Comparison of ENCODE assay signal across 8 mouse cellular contexts in genomic region chr4:101168189-101168778, GRCm38 (mm10).
DNase-seq lines count a peak whose midpoint lies in the region; ATAC-seq and TF ChIP-seq lines count a peak whose summit lies in the region.

No protein-coding gene starts in this region.

- TF ChIP-seq CTCF in MEL (IDR thresholded peaks at IDR 0.05 in 2 of 3, conservative IDR thresholded peaks at IDR 0.05 in 1 of 3; ENCODE audit: control insufficient read depth in 1 of 3, insufficient read depth in 1 of 3, low read depth in 2 of 3, low read length in 3 of 3, poor library complexity in 1 of 3, severe bottlenecking in 1 of 3): peak; percentile 19 to 75 (median 38); a peak in 4 of 6 replicates

- TF ChIP-seq RAD21 in MEL (IDR thresholded peaks at IDR 0.05; ENCODE audit: low read depth, low read length): peak; percentile 70

- no peak for TF ChIP-seq POLR2A in MEL (IDR thresholded peaks at IDR 0.05; ENCODE audit: control insufficient read depth in 1 of 2, insufficient read depth in 1 of 2, low read depth in 1 of 2, low read length in 2 of 2, poor library complexity in 1 of 2)

- H3K79me2 ChIP-seq in MEL (ENCODE audit: control insufficient read depth, insufficient read depth, low read length, poor library complexity): no peaks in the 10 kb centered on the region

- peak; percentile 64 for ATAC-seq in common myeloid progenitor, adult 5-6 weeks (replicated peaks; ENCODE audit: low read depth, poor library complexity, severe bottlenecking)
- no peak for ATAC-seq in hindbrain, embryonic 11.5 days (ENCODE audit: low FRiP score)
- ATAC-seq in midbrain, embryonic 15.5 days (replicated peaks): peak; percentile 73

- H3K4me2 ChIP-seq in hindbrain, embryonic 11.5 days (replicated peaks; ENCODE audit: low read depth, low read length): no peak overlapping the region
- H3K4me2 ChIP-seq in midbrain, embryonic 15.5 days: no peak overlapping the region

- H3K27me3 ChIP-seq in MEL (ENCODE audit: control insufficient read depth in 1 of 2, insufficient read depth in 2 of 2, low read length in 2 of 2): no peaks in the 10 kb centered on the region
- no peaks in the 10 kb centered on the region for H3K27me3 ChIP-seq in hindbrain, embryonic 11.5 days (ENCODE audit: control insufficient read depth, insufficient read depth, low read length)
- no peaks in the 10 kb centered on the region for H3K27me3 ChIP-seq in midbrain, embryonic 15.5 days (replicated peaks)

- H3K36me3 ChIP-seq in MEL (ENCODE audit: control insufficient read depth in 1 of 2, insufficient read depth in 2 of 2, low read length in 2 of 2): peaks cover 13 to 32% of the 10 kb centered on the region in 2 experiments
- peaks cover 3% of the 10 kb centered on the region; the same call in 1 of the 2 replicates for H3K36me3 ChIP-seq in hindbrain, embryonic 11.5 days (ENCODE audit: control insufficient read depth, insufficient read depth, low read length)
- H3K36me3 ChIP-seq in midbrain, embryonic 15.5 days (replicated peaks): peaks cover 4% of the 10 kb centered on the region

- H3K9me3 ChIP-seq in MEL (replicated peaks; ENCODE audit: insufficient read depth, low read length): no peaks in the 10 kb centered on the region
- H3K9me3 ChIP-seq in hindbrain, embryonic 11.5 days (ENCODE audit: control insufficient read depth, low read length): no peaks in the 10 kb centered on the region
- H3K9me3 ChIP-seq in midbrain, embryonic 15.5 days: no peaks in the 10 kb centered on the region

- peak; percentile 20 for DNase-seq in gastrocnemius, postnatal 25 days
- no peak for DNase-seq in gastrocnemius, postnatal 10 days
- peak; percentile 56 for DNase-seq in MEL (ENCODE audit: low read depth, low spot score)
- DNase-seq in hindbrain, embryonic 11.5 days (ENCODE audit: low spot score): peak; percentile 41
- DNase-seq in left cerebral cortex, postnatal 10 days (ENCODE audit: extremely low spot score in 1 of 2, low spot score in 2 of 2): peak; percentile 33 to 42
- peak; percentile 66 for DNase-seq in thymus, postnatal 4 days

- intact Hi-C loops in left cerebral cortex, postnatal 10 days (cut with DNase I): loop anchor here (10.0 kb wide), 1 partner anchor 187 kb away; no protein-coding TSS in a partner anchor

- no peak overlapping the region for H3K4me3 ChIP-seq in MEL (ENCODE audit: control insufficient read depth in 1 of 2, insufficient read depth in 1 of 2, low read depth in 2 of 2, low read length in 2 of 2)
- H3K4me3 ChIP-seq in hindbrain, embryonic 11.5 days (ENCODE audit: low read depth, low read length): no peak overlapping the region
- no peak overlapping the region for H3K4me3 ChIP-seq in midbrain, embryonic 15.5 days

- H3K9ac ChIP-seq in MEL (ENCODE audit: control insufficient read depth, low read depth, low read length, poor library complexity, severe bottlenecking): no peak overlapping the region
- no peak overlapping the region for H3K9ac ChIP-seq in hindbrain, embryonic 11.5 days (ENCODE audit: low read depth, low read length)
- no peak overlapping the region for H3K9ac ChIP-seq in midbrain, embryonic 15.5 days

- H3K4me1 ChIP-seq in MEL (ENCODE audit: control insufficient read depth in 1 of 2, insufficient read depth in 2 of 2, low read length in 2 of 2): peaks cover 22 to 28% of the 10 kb centered on the region in 2 experiments
- no peaks in the 10 kb centered on the region for H3K4me1 ChIP-seq in hindbrain, embryonic 11.5 days (replicated peaks; ENCODE audit: control insufficient read depth, insufficient read depth, low read length)
- H3K4me1 ChIP-seq in midbrain, embryonic 15.5 days: no peaks in the 10 kb centered on the region

- no peak for TF ChIP-seq EP300 in MEL (IDR thresholded peaks at IDR 0.05; ENCODE audit: low read depth in 1 of 2, low read length in 2 of 2)

- WGBS in hindbrain, embryonic 11.5 days: 53% methylated on average over 6 of the region's 6 CpGs
- WGBS in midbrain, embryonic 15.5 days: 48% methylated on average over 6 of the region's 6 CpGs

- no peak overlapping the region for H3K27ac ChIP-seq in MEL (ENCODE audit: control insufficient read depth, low read depth, low read length)
- no peak overlapping the region for H3K27ac ChIP-seq in hindbrain, embryonic 11.5 days (ENCODE audit: low read depth, low read length)
- no peak overlapping the region for H3K27ac ChIP-seq in midbrain, embryonic 15.5 days

TF ChIP-seq in MEL, 35 proteins besides CTCF, POLR2A, EP300 and RAD21:
- peak; percentile 69 for TF ChIP-seq SMC3 (IDR thresholded peaks at IDR 0.05; ENCODE audit: low read depth, low read length)
- TF ChIP-seq HCFC1 (IDR thresholded peaks at IDR 0.05; ENCODE audit: low read depth, low read length): no peak
- TF ChIP-seq MYB (IDR thresholded peaks at IDR 0.05; ENCODE audit: low read depth, low read length): no peak
- no peak for TF ChIP-seq ZNF384 (IDR thresholded peaks at IDR 0.05; ENCODE audit: low read depth, low read length)
- peak; percentile 26; the same call in 1 of the 2 replicates for TF ChIP-seq ZC3H11A (IDR thresholded peaks at IDR 0.05; ENCODE audit: low read depth, low read length)
